Comparison of ENCODE assay signal across 27 mouse cellular contexts in the genomic region with DNA sequence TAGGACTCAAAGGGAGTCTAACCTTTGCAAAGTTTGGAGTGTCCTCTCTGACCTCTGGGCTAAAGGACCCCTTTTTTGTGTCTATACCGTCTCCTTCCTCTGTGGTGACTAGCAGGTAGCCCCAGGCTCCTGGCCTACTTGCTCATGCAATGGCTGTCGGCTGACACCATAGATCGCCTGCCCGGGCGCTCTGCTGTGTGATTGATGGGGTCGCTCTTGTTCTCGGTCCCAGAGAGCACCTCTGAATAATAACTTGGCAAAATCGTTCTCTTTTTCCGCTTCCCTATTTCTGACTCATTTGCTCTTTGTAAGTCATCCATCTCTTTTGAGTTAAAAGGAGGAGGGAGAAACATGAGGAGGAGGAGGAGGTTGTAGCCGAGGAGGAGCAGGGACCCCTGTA. TPM values are rescaled to one million over a fixed set of nuclear protein-coding genes. Genes with fewer than 3 reads are reported as not detected.
DNase-seq lines count a peak whose midpoint lies in the region; ATAC-seq lines count a peak whose summit lies in the region.
"Had no signal": no experiment of that assay in that cellular context is flagged by ENCODE, and none has a peak within 500 bp of the region (broad histone marks: within the 10 kb centered on the region; RNA-seq: fewer than 3 reads in every experiment).

No protein-coding gene starts in this region.

- no peak overlapping the region for H3K27ac ChIP-seq in hindbrain, embryonic 11.5 days (ENCODE audit: low read depth, low read length)
- H3K27ac ChIP-seq in hindbrain, embryonic 12.5 days: no peak overlapping the region
- no peak overlapping the region for H3K27ac ChIP-seq in neural tube, embryonic 15.5 days (replicated peaks)
- no peak overlapping the region for H3K27ac ChIP-seq in neural tube, embryonic 11.5 days (ENCODE audit: low read depth, low read length)
- H3K27ac ChIP-seq: embryonic facial prominence, embryonic 10.5 days; forebrain, embryonic 13.5 days; hindbrain, embryonic 15.5 days had no signal

- H3K4me1 ChIP-seq in hindbrain, embryonic 11.5 days (replicated peaks; ENCODE audit: control insufficient read depth, insufficient read depth, low read length): peaks cover 4% of the 10 kb centered on the region
- H3K4me1 ChIP-seq in hindbrain, embryonic 12.5 days: peaks cover 22% of the 10 kb centered on the region
- H3K4me1 ChIP-seq in neural tube, embryonic 15.5 days: peaks cover 17% of the 10 kb centered on the region
- H3K4me1 ChIP-seq in neural tube, embryonic 11.5 days (ENCODE audit: control insufficient read depth, insufficient read depth, low read length): peaks cover 12% of the 10 kb centered on the region

- no peaks in the 10 kb centered on the region for H3K36me3 ChIP-seq in hindbrain, embryonic 11.5 days (ENCODE audit: control insufficient read depth, insufficient read depth, low read length)
- no peaks in the 10 kb centered on the region for H3K36me3 ChIP-seq in hindbrain, embryonic 12.5 days
- H3K36me3 ChIP-seq in neural tube, embryonic 15.5 days: no peaks in the 10 kb centered on the region
- no peaks in the 10 kb centered on the region for H3K36me3 ChIP-seq in neural tube, embryonic 11.5 days (ENCODE audit: control insufficient read depth, insufficient read depth, low read length)
- H3K36me3 ChIP-seq: embryonic facial prominence, embryonic 10.5 days; heart, embryonic 12.5 days; hindbrain, embryonic 15.5 days had no signal

- H3K9ac ChIP-seq in hindbrain, embryonic 11.5 days (ENCODE audit: low read depth, low read length): no peak overlapping the region
- H3K9ac ChIP-seq in hindbrain, embryonic 12.5 days: no peak overlapping the region
- H3K9ac ChIP-seq in neural tube, embryonic 15.5 days (replicated peaks): no peak overlapping the region
- no peak overlapping the region for H3K9ac ChIP-seq in neural tube, embryonic 11.5 days (ENCODE audit: low read length)
- H3K9ac ChIP-seq: forebrain, embryonic 13.5 days; forebrain, postnatal 0 days; heart, embryonic 12.5 days; hindbrain, embryonic 15.5 days had no signal

- ATAC-seq in hindbrain, embryonic 11.5 days (ENCODE audit: low FRiP score): no peak
- no peak for ATAC-seq in hindbrain, embryonic 12.5 days (ENCODE audit: low FRiP score)
- ATAC-seq in neural tube, embryonic 15.5 days (ENCODE audit: low FRiP score): no peak
- no peak for ATAC-seq in neural tube, embryonic 11.5 days (ENCODE audit: insufficient read depth, low FRiP score, low TSS enrichment)
- ATAC-seq: activated CD4-positive, CD25-positive, alpha-beta regulatory T cell, adult 4 months; forebrain, embryonic 13.5 days; forebrain, postnatal 0 days; inflammation-experienced regulatory T-cells, adult 6 months; intestine, postnatal 0 days; Patski had no signal

- no peaks in the 10 kb centered on the region for H3K27me3 ChIP-seq in hindbrain, embryonic 11.5 days (ENCODE audit: control insufficient read depth, insufficient read depth, low read length)
- H3K27me3 ChIP-seq in hindbrain, embryonic 12.5 days: peaks cover 6% of the 10 kb centered on the region
- H3K27me3 ChIP-seq in neural tube, embryonic 15.5 days (replicated peaks): no peaks in the 10 kb centered on the region
- H3K27me3 ChIP-seq in neural tube, embryonic 11.5 days (ENCODE audit: control insufficient read depth, insufficient read depth, low read length): no peaks in the 10 kb centered on the region
- H3K27me3 ChIP-seq: heart, embryonic 12.5 days; hindbrain, embryonic 15.5 days; Patski had no signal

- DNase-seq in adrenal gland, adult (ENCODE audit: inconsistent age in 2 of 2, low spot score in 1 of 2): peak; percentile 38 to 76
- no peak for DNase-seq in adrenal gland, adult 18-20 months (ENCODE audit: low spot score in 2 of 2)
- DNase-seq in hindbrain, embryonic 11.5 days (ENCODE audit: low spot score): peak; percentile 41
- DNase-seq in neural tube, embryonic 10.5 days (ENCODE audit: extremely low spot score, low spot score): peak; percentile 11
- peak; percentile 26 for DNase-seq in neural tube, embryonic 11.5 days (ENCODE audit: low spot score)
- no peak for DNase-seq in cerebellum, postnatal 10 days
- DNase-seq: cerebellum, adult 18-20 months; cerebellum, adult 9-11 months; forebrain, postnatal 0 days; gastrocnemius, postnatal 14 days had no signal

- H3K9me3 ChIP-seq in hindbrain, embryonic 11.5 days (ENCODE audit: control insufficient read depth, low read length): no peaks in the 10 kb centered on the region
- H3K9me3 ChIP-seq in hindbrain, embryonic 12.5 days (replicated peaks): no peaks in the 10 kb centered on the region
- no peaks in the 10 kb centered on the region for H3K9me3 ChIP-seq in neural tube, embryonic 15.5 days (replicated peaks)
- H3K9me3 ChIP-seq in neural tube, embryonic 11.5 days (ENCODE audit: control insufficient read depth, low read length): no peaks in the 10 kb centered on the region
- H3K9me3 ChIP-seq: heart, embryonic 12.5 days; hindbrain, embryonic 15.5 days had no signal

- H3K4me3 ChIP-seq in hindbrain, embryonic 11.5 days (ENCODE audit: low read depth, low read length): no peak overlapping the region
- H3K4me3 ChIP-seq in hindbrain, embryonic 12.5 days: no peak overlapping the region
- no peak overlapping the region for H3K4me3 ChIP-seq in neural tube, embryonic 15.5 days (replicated peaks)
- no peak overlapping the region for H3K4me3 ChIP-seq in neural tube, embryonic 11.5 days (ENCODE audit: low read depth, low read length)
- H3K4me3 ChIP-seq: embryonic facial prominence, embryonic 10.5 days; forebrain, embryonic 13.5 days; heart, embryonic 12.5 days; hindbrain, embryonic 15.5 days had no signal

- no peak overlapping the region for H3K4me2 ChIP-seq in hindbrain, embryonic 11.5 days (replicated peaks; ENCODE audit: low read depth, low read length)
- no peak overlapping the region for H3K4me2 ChIP-seq in hindbrain, embryonic 12.5 days (replicated peaks)
- H3K4me2 ChIP-seq in neural tube, embryonic 15.5 days: no peak overlapping the region
- H3K4me2 ChIP-seq in neural tube, embryonic 11.5 days (ENCODE audit: low read depth): no peak overlapping the region
- H3K4me2 ChIP-seq: forebrain, embryonic 13.5 days; heart, embryonic 12.5 days; hindbrain, embryonic 15.5 days had no signal

- WGBS in hindbrain, embryonic 11.5 days: 46% methylated on average over 10 of the region's 10 CpGs
- WGBS in hindbrain, embryonic 12.5 days: 27% methylated on average over 10 of the region's 10 CpGs
- WGBS in neural tube, embryonic 15.5 days: 27% methylated on average over 10 of the region's 10 CpGs
- 44% methylated on average over 10 of the region's 10 CpGs for WGBS in neural tube, embryonic 11.5 days

RNA-seq across cellular contexts. Expression of gene Spesp1, which starts 42.0 kb away (rescaled TPM):
- total RNA-seq in adrenal gland, adult 18-20 months (2021): not detected
- polyA plus RNA-seq in hindbrain, embryonic 11.5 days (2014; fragmentation: Nextera tagmentation; extraction: Ambion mirVana): not detected in 2 replicates
- not detected in 2 replicates for polyA plus RNA-seq in hindbrain, embryonic 12.5 days (2016; fragmentation: Nextera tagmentation; extraction: Ambion mirVana)
- polyA plus RNA-seq in neural tube, embryonic 15.5 days (2015; fragmentation: Nextera tagmentation; extraction: Ambion mirVana): not detected in 2 replicates
- not detected in 2 replicates for polyA plus RNA-seq in neural tube, embryonic 11.5 days (2014; fragmentation: Nextera tagmentation; extraction: Ambion mirVana)
- total RNA-seq: gastrocnemius, adult 18-20 months; gastrocnemius, postnatal 14 days; heart, adult 8-10 months; heart, postnatal 25 days; MEL had no signal
- polyA plus RNA-seq: activated CD4-positive, CD25-positive, alpha-beta regulatory T cell, adult 4 months; C2C12; embryonic facial prominence, embryonic 10.5 days; embryonic facial prominence, embryonic 14.5 days; forebrain, embryonic 13.5 days; forebrain, postnatal 0 days; heart, embryonic 12.5 days; heart, embryonic 16.5 days; hindbrain, embryonic 15.5 days; inflammation-experienced regulatory T-cells, adult 6 months; intestine, postnatal 0 days; Patski had no signal

Comparison
In these comparisons a context has a peak if more than half of its experiments do, and no peak if none do; other contexts are left out.
1. DNase-seq: peak in adrenal gland, adult (2 of 2), hindbrain, embryonic 11.5 days (single experiment), neural tube, embryonic 10.5 days (single experiment) and neural tube, embryonic 11.5 days (single experiment); none in adrenal gland, adult 18-20 months (0 of 2) and cerebellum, postnatal 10 days (0 of 2).